Mouse (Mus musculus): ENCODE results near the gene Esrra. TPM values are rescaled to one million over a fixed set of nuclear protein-coding genes. Genes with fewer than 3 reads are reported as not detected.

Gene Esrra
- polyA plus RNA-seq, 1 experiment from 2014 or later = 9.5 TPM

- ATAC-seq (ENCODE audit: insufficient number of reproducible peaks, insufficient read depth, low FRiP score, low TSS enrichment) = no peak
- Histone ChIP-seq H3K4me3 (no peak overlapping the region), H3K27ac (no peak overlapping the region), H3K27me3 (no peaks in the 10 kb centered on the region), H3K9me3 (no peaks in the 10 kb centered on the region), H3K4me1 (no peaks in the 10 kb centered on the region), H3K9ac (no peak overlapping the region), H3K4me2 (replicated peaks) (no peak overlapping the region), H3K36me3 (no peaks in the 10 kb centered on the region)
- 83% methylated on average over 1 of the region's 1 CpGs for WGBS
Observed at GRCm38 (mm10) chr19:6874257-6874656, 47.4 kb downstream of the Esrra start.

- WGBS = 70% methylated on average over 3 of the region's 3 CpGs
- H3K27ac ChIP-seq = no peak overlapping the region
- no peak for ATAC-seq (ENCODE audit: insufficient number of reproducible peaks, insufficient read depth, low FRiP score, low TSS enrichment)
- no peaks in the 10 kb centered on the region for H3K36me3 ChIP-seq
- H3K4me2 ChIP-seq (replicated peaks) = no peak overlapping the region
- H3K27me3 ChIP-seq = no peaks in the 10 kb centered on the region
- no peak overlapping the region for H3K4me3 ChIP-seq
- H3K9me3 ChIP-seq = no peaks in the 10 kb centered on the region
- H3K9ac ChIP-seq = no peak overlapping the region
- no peaks in the 10 kb centered on the region for H3K4me1 ChIP-seq
Observed at GRCm38 (mm10) chr19:6872701-6873100, 48.9 kb downstream of the Esrra start.

GRCm38 (mm10) chr19:6871574-6872271 lies 49.9 kb downstream of the Esrra start:
- ATAC-seq (ENCODE audit: insufficient number of reproducible peaks, insufficient read depth, low FRiP score, low TSS enrichment) = no peak
- Histone ChIP-seq H3K9me3 (no peaks in the 10 kb centered on the region), H3K4me2 (replicated peaks) (no peak overlapping the region), H3K4me1 (no peaks in the 10 kb centered on the region), H3K27me3 (no peaks in the 10 kb centered on the region), H3K36me3 (no peaks in the 10 kb centered on the region), H3K4me3 (no peak overlapping the region), H3K9ac (no peak overlapping the region), H3K27ac (no peak overlapping the region)
- WGBS = 63% methylated on average over 5 of the region's 5 CpGs

- no peaks in the 10 kb centered on the region for H3K27me3 ChIP-seq
- no peak overlapping the region for H3K4me3 ChIP-seq
- H3K27ac ChIP-seq = no peak overlapping the region
- no peaks in the 10 kb centered on the region for H3K4me1 ChIP-seq
- H3K36me3 ChIP-seq = no peaks in the 10 kb centered on the region
- ATAC-seq (ENCODE audit: insufficient number of reproducible peaks, insufficient read depth, low FRiP score, low TSS enrichment) = no peak
- H3K9ac ChIP-seq = no peak overlapping the region
- peak overlapping the region; percentile 22; the same call in 1 of the 2 replicates for H3K4me2 ChIP-seq (replicated peaks)
- 4% methylated on average over 5 of the region's 5 CpGs for WGBS
- no peaks in the 10 kb centered on the region for H3K9me3 ChIP-seq
Observed at GRCm38 (mm10) chr19:6869355-6869754, 52.3 kb downstream of the Esrra start.

- Histone ChIP-seq H3K9ac (no peak overlapping the region), H3K36me3 (no peaks in the 10 kb centered on the region), H3K4me2 (replicated peaks) (no peak overlapping the region), H3K9me3 (no peaks in the 10 kb centered on the region), H3K27me3 (no peaks in the 10 kb centered on the region), H3K27ac (no peak overlapping the region), H3K4me3 (no peak overlapping the region), H3K4me1 (no peaks in the 10 kb centered on the region)
- no peak for ATAC-seq (ENCODE audit: insufficient number of reproducible peaks, insufficient read depth, low FRiP score, low TSS enrichment)
- WGBS = 85% methylated on average over 4 of the region's 4 CpGs
Observed at GRCm38 (mm10) chr19:6861451-6861850, 60.2 kb downstream of the Esrra start.

Small RNAs within 50 kb of the gene (microRNA-seq; reads per million reads assigned to microRNA genes)
- gene Mir6990 = 0.73 reads per million

Other genes with a start within 250 kb of the Esrra start
- gene Rps6ka4, start 81.2 kb downstream of the Esrra start, polyA plus RNA-seq (2016; fragmentation: Nextera tagmentation; extraction: Ambion mirVana) = 17.8 and 19.5 TPM in 2 replicates
- 0.69 and 0.70 TPM in 2 replicates for gene Ccdc88b, start 63.6 kb downstream of the Esrra start, polyA plus RNA-seq (2016; fragmentation: Nextera tagmentation; extraction: Ambion mirVana)
- gene Trmt112, start 12.1 kb downstream of the Esrra start, polyA plus RNA-seq (2016; fragmentation: Nextera tagmentation; extraction: Ambion mirVana) = 142 and 157 TPM in 2 replicates
- gene Prdx5, start 11.7 kb downstream of the Esrra start, polyA plus RNA-seq (2016; fragmentation: Nextera tagmentation; extraction: Ambion mirVana) = 192 and 193 TPM in 2 replicates
- 1.2 and 1.7 TPM in 2 replicates for gene Catsperz, start 3.6 kb upstream of the Esrra start, polyA plus RNA-seq (2016; fragmentation: Nextera tagmentation; extraction: Ambion mirVana)
- gene Kcnk4, start 12.7 kb upstream of the Esrra start, polyA plus RNA-seq (2016; fragmentation: Nextera tagmentation; extraction: Ambion mirVana) = 0.62 and 0.65 TPM in 2 replicates
- 75.0 and 77.6 TPM in 2 replicates for gene Bad, start 20.0 kb upstream of the Esrra start, polyA plus RNA-seq (2016; fragmentation: Nextera tagmentation; extraction: Ambion mirVana)
- gene Gpr137, start 20.7 kb upstream of the Esrra start, polyA plus RNA-seq (2016; fragmentation: Nextera tagmentation; extraction: Ambion mirVana) = 28.4 and 32.7 TPM in 2 replicates
- 255 and 291 TPM in 2 replicates for gene Ppp1r14b, start 53.2 kb upstream of the Esrra start, polyA plus RNA-seq (2016; fragmentation: Nextera tagmentation; extraction: Ambion mirVana)
- gene Plcb3, start 54.7 kb upstream of the Esrra start, polyA plus RNA-seq (2016; fragmentation: Nextera tagmentation; extraction: Ambion mirVana) = 47.4 and 48.7 TPM in 2 replicates
- 76.2 and 77.9 TPM in 2 replicates for gene Fkbp2, start 58.7 kb upstream of the Esrra start, polyA plus RNA-seq (2016; fragmentation: Nextera tagmentation; extraction: Ambion mirVana)
- 53.3 and 57.5 TPM in 2 replicates for gene Vegfb, start 65.8 kb upstream of the Esrra start, polyA plus RNA-seq (2016; fragmentation: Nextera tagmentation; extraction: Ambion mirVana)
- 22.5 and 23.1 TPM in 2 replicates for gene Dnajc4, start 70.8 kb upstream of the Esrra start, polyA plus RNA-seq (2016; fragmentation: Nextera tagmentation; extraction: Ambion mirVana)
- 20.5 and 25.0 TPM in 2 replicates for gene Nudt22, start 74.3 kb upstream of the Esrra start, polyA plus RNA-seq (2016; fragmentation: Nextera tagmentation; extraction: Ambion mirVana)
- gene Trpt1, start 74.3 kb upstream of the Esrra start, polyA plus RNA-seq (2016; fragmentation: Nextera tagmentation; extraction: Ambion mirVana) = 10.8 and 11.7 TPM in 2 replicates
- 6.5 and 7.2 TPM in 2 replicates for gene Fermt3, start 97.7 kb upstream of the Esrra start, polyA plus RNA-seq (2016; fragmentation: Nextera tagmentation; extraction: Ambion mirVana)
- gene Stip1, start 118.2 kb upstream of the Esrra start, polyA plus RNA-seq (2016; fragmentation: Nextera tagmentation; extraction: Ambion mirVana) = 273 and 275 TPM in 2 replicates
- 11.3 and 12.2 TPM in 2 replicates for gene Macrod1, start 135.0 kb upstream of the Esrra start, polyA plus RNA-seq (2016; fragmentation: Nextera tagmentation; extraction: Ambion mirVana)
- gene Flrt1, start 183.9 kb upstream of the Esrra start, polyA plus RNA-seq (2016; fragmentation: Nextera tagmentation; extraction: Ambion mirVana) = 6.6 and 6.8 TPM in 2 replicates